Mouse (Mus musculus): ENCODE results near the gene Ankrd36. TPM values are rescaled to one million over a fixed set of nuclear protein-coding genes. Genes with fewer than 3 reads are reported as not detected.
"Not testable (repeated sequence)": the region's sequence is repeated elsewhere in the genome, so short reads cannot be mapped to it uniquely, and the experiment has no call there.

Gene Ankrd36
- polyA plus RNA-seq, 1 experiment from 2014 or later, result not detected

- no peak overlapping the region for H3K9ac ChIP-seq (ENCODE audit: low read depth, low read length)
- ATAC-seq, result no peak
- H3K27ac ChIP-seq (ENCODE audit: low read depth, low read length), result no peak overlapping the region
- H3K4me2 ChIP-seq (ENCODE audit: low read length), result no peak overlapping the region
- H3K4me1 ChIP-seq (ENCODE audit: control insufficient read depth, insufficient read depth, low read depth, low read length), result peaks cover 8% of the 10 kb centered on the region
- H3K36me3 ChIP-seq (ENCODE audit: control insufficient read depth, insufficient read depth, low read length), result no peaks in the 10 kb centered on the region; the same call in 1 of the 2 replicates
- H3K9me3 ChIP-seq (ENCODE audit: control insufficient read depth, low read length), result no peaks in the 10 kb centered on the region
- H3K4me3 ChIP-seq (ENCODE audit: low read length), result no peak overlapping the region
- H3K27me3 ChIP-seq (replicated peaks; ENCODE audit: control insufficient read depth, insufficient read depth, low read length), result no peaks in the 10 kb centered on the region
- 95% methylated on average over 1 of the region's 1 CpGs for WGBS
Measured at GRCm38 (mm10) chr11:5543281-5543680, 26.2 kb upstream of the Ankrd36 start.

- not testable (repeated sequence) for H3K4me2 ChIP-seq (ENCODE audit: low read length); H3K36me3 ChIP-seq (ENCODE audit: control insufficient read depth, insufficient read depth, low read length); ATAC-seq; H3K4me1 ChIP-seq (ENCODE audit: control insufficient read depth, insufficient read depth, low read depth, low read length); H3K27ac ChIP-seq (ENCODE audit: low read depth, low read length); H3K9ac ChIP-seq (ENCODE audit: low read depth, low read length); H3K9me3 ChIP-seq (ENCODE audit: control insufficient read depth, low read length); H3K4me3 ChIP-seq (ENCODE audit: low read length); H3K27me3 ChIP-seq (replicated peaks; ENCODE audit: control insufficient read depth, insufficient read depth, low read length)
- 100% methylated on average over 1 of the region's 1 CpGs for WGBS
Measured at GRCm38 (mm10) chr11:5544709-5545108, 24.8 kb upstream of the Ankrd36 start.

- 76% methylated on average over 4 of the region's 4 CpGs for WGBS
- ATAC-seq, result no peak
- Histone ChIP-seq H3K27me3 (replicated peaks; ENCODE audit: control insufficient read depth, insufficient read depth, low read length) (no peaks in the 10 kb centered on the region), H3K4me1 (ENCODE audit: control insufficient read depth, insufficient read depth, low read depth, low read length) (peaks cover 5% of the 10 kb centered on the region), H3K27ac (ENCODE audit: low read depth, low read length) (no peak overlapping the region), H3K36me3 (ENCODE audit: control insufficient read depth, insufficient read depth, low read length) (no peaks in the 10 kb centered on the region), H3K4me3 (ENCODE audit: low read length) (no peak overlapping the region), H3K4me2 (ENCODE audit: low read length) (no peak overlapping the region), H3K9ac (ENCODE audit: low read depth, low read length) (no peak overlapping the region), H3K9me3 (ENCODE audit: control insufficient read depth, low read length) (no peaks in the 10 kb centered on the region)
Measured at GRCm38 (mm10) chr11:5545457-5545856, 24.0 kb upstream of the Ankrd36 start.

- no peaks in the 10 kb centered on the region for H3K9me3 ChIP-seq (ENCODE audit: control insufficient read depth, low read length)
- no peak overlapping the region for H3K4me3 ChIP-seq (ENCODE audit: low read length)
- H3K27ac ChIP-seq (ENCODE audit: low read depth, low read length), result no peak overlapping the region
- no peak overlapping the region for H3K4me2 ChIP-seq (ENCODE audit: low read length)
- H3K27me3 ChIP-seq (replicated peaks; ENCODE audit: control insufficient read depth, insufficient read depth, low read length), result no peaks in the 10 kb centered on the region
- no peaks in the 10 kb centered on the region for H3K4me1 ChIP-seq (ENCODE audit: control insufficient read depth, insufficient read depth, low read depth, low read length)
- ATAC-seq, result no peak
- 87% methylated on average over 3 of the region's 3 CpGs for WGBS
- H3K36me3 ChIP-seq (ENCODE audit: control insufficient read depth, insufficient read depth, low read length), result no peaks in the 10 kb centered on the region
- no peak overlapping the region for H3K9ac ChIP-seq (ENCODE audit: low read depth, low read length)
Measured at GRCm38 (mm10) chr11:5546693-5547092, 22.8 kb upstream of the Ankrd36 start.

- no peak overlapping the region for H3K9ac ChIP-seq (ENCODE audit: low read depth, low read length)
- no peaks in the 10 kb centered on the region for H3K9me3 ChIP-seq (ENCODE audit: control insufficient read depth, low read length)
- H3K4me1 ChIP-seq (ENCODE audit: control insufficient read depth, insufficient read depth, low read depth, low read length), result no peaks in the 10 kb centered on the region
- no peak overlapping the region for H3K27ac ChIP-seq (ENCODE audit: low read depth, low read length)
- H3K36me3 ChIP-seq (ENCODE audit: control insufficient read depth, insufficient read depth, low read length), result no peaks in the 10 kb centered on the region
- 89% methylated on average over 5 of the region's 5 CpGs for WGBS
- no peak for ATAC-seq
- H3K4me3 ChIP-seq (ENCODE audit: low read length), result no peak overlapping the region
- no peaks in the 10 kb centered on the region for H3K27me3 ChIP-seq (replicated peaks; ENCODE audit: control insufficient read depth, insufficient read depth, low read length)
- no peak overlapping the region for H3K4me2 ChIP-seq (ENCODE audit: low read length)
Measured at GRCm38 (mm10) chr11:5551430-5551829, 18.1 kb upstream of the Ankrd36 start.

GRCm38 (mm10) chr11:5551931-5552330, 17.6 kb upstream of the Ankrd36 start:
- Histone ChIP-seq H3K9ac (ENCODE audit: low read depth, low read length) (no peak overlapping the region), H3K36me3 (ENCODE audit: control insufficient read depth, insufficient read depth, low read length) (no peaks in the 10 kb centered on the region), H3K4me2 (ENCODE audit: low read length) (no peak overlapping the region), H3K9me3 (ENCODE audit: control insufficient read depth, low read length) (no peaks in the 10 kb centered on the region), H3K27ac (ENCODE audit: low read depth, low read length) (no peak overlapping the region), H3K4me3 (ENCODE audit: low read length) (no peak overlapping the region), H3K4me1 (ENCODE audit: control insufficient read depth, insufficient read depth, low read depth, low read length) (no peaks in the 10 kb centered on the region), H3K27me3 (replicated peaks; ENCODE audit: control insufficient read depth, insufficient read depth, low read length) (no peaks in the 10 kb centered on the region)
- no peak for ATAC-seq
- 78% methylated on average over 1 of the region's 1 CpGs for WGBS

- no peaks in the 10 kb centered on the region for H3K36me3 ChIP-seq (ENCODE audit: control insufficient read depth, insufficient read depth, low read length)
- H3K4me1 ChIP-seq (ENCODE audit: control insufficient read depth, insufficient read depth, low read depth, low read length), result no peaks in the 10 kb centered on the region
- no peak overlapping the region for H3K27ac ChIP-seq (ENCODE audit: low read depth, low read length)
- H3K9ac ChIP-seq (ENCODE audit: low read depth, low read length), result no peak overlapping the region
- no peaks in the 10 kb centered on the region for H3K9me3 ChIP-seq (ENCODE audit: control insufficient read depth, low read length)
- no peak overlapping the region for H3K4me3 ChIP-seq (ENCODE audit: low read length)
- 79% methylated on average over 3 of the region's 3 CpGs for WGBS
- no peak for ATAC-seq
- H3K27me3 ChIP-seq (replicated peaks; ENCODE audit: control insufficient read depth, insufficient read depth, low read length), result no peaks in the 10 kb centered on the region
- no peak overlapping the region for H3K4me2 ChIP-seq (ENCODE audit: low read length)
Measured at GRCm38 (mm10) chr11:5560273-5560672, 9.2 kb upstream of the Ankrd36 start.

- Histone ChIP-seq H3K9ac (ENCODE audit: low read depth, low read length) (no peak overlapping the region), H3K36me3 (ENCODE audit: control insufficient read depth, insufficient read depth, low read length) (no peaks in the 10 kb centered on the region), H3K4me1 (ENCODE audit: control insufficient read depth, insufficient read depth, low read depth, low read length) (no peaks in the 10 kb centered on the region), H3K27me3 (replicated peaks; ENCODE audit: control insufficient read depth, insufficient read depth, low read length) (no peaks in the 10 kb centered on the region), H3K4me2 (ENCODE audit: low read length) (no peak overlapping the region), H3K4me3 (ENCODE audit: low read length) (no peak overlapping the region), H3K27ac (ENCODE audit: low read depth, low read length) (no peak overlapping the region), H3K9me3 (ENCODE audit: control insufficient read depth, low read length) (no peaks in the 10 kb centered on the region)
- peak; percentile 45; the same call in 1 of the 2 replicates for ATAC-seq
- WGBS, result 28% methylated on average over 9 of the region's 9 CpGs
Measured at GRCm38 (mm10) chr11:5562625-5563268, 6.7 kb upstream of the Ankrd36 start.

- ATAC-seq, result no peak
- no peak overlapping the region for H3K9ac ChIP-seq (ENCODE audit: low read depth, low read length)
- no peaks in the 10 kb centered on the region for H3K36me3 ChIP-seq (ENCODE audit: control insufficient read depth, insufficient read depth, low read length)
- H3K27me3 ChIP-seq (replicated peaks; ENCODE audit: control insufficient read depth, insufficient read depth, low read length), result no peaks in the 10 kb centered on the region
- H3K27ac ChIP-seq (ENCODE audit: low read depth, low read length), result no peak overlapping the region
- no peaks in the 10 kb centered on the region for H3K9me3 ChIP-seq (ENCODE audit: control insufficient read depth, low read length)
- no peak overlapping the region for H3K4me3 ChIP-seq (ENCODE audit: low read length)
- H3K4me1 ChIP-seq (ENCODE audit: control insufficient read depth, insufficient read depth, low read depth, low read length), result no peaks in the 10 kb centered on the region
- H3K4me2 ChIP-seq (ENCODE audit: low read length), result no peak overlapping the region
- WGBS, result 62% methylated on average over 6 of the region's 6 CpGs
Measured at GRCm38 (mm10) chr11:5563898-5564297, 5.6 kb upstream of the Ankrd36 start.

GRCm38 (mm10) chr11:5565596-5565995, 3.9 kb upstream of the Ankrd36 start:
- WGBS, result 80% methylated on average over 3 of the region's 3 CpGs
- ATAC-seq, result no peak

More at GRCm38 (mm10) chr11:5565596-5565995, 3.9 kb upstream of the Ankrd36 start:
- no peak overlapping the region for H3K4me3 ChIP-seq (ENCODE audit: low read length)
- no peaks in the 10 kb centered on the region for H3K9me3 ChIP-seq (ENCODE audit: control insufficient read depth, low read length)
- H3K9ac ChIP-seq (ENCODE audit: low read depth, low read length), result no peak overlapping the region
- H3K4me2 ChIP-seq (ENCODE audit: low read length), result no peak overlapping the region
- no peaks in the 10 kb centered on the region for H3K27me3 ChIP-seq (replicated peaks; ENCODE audit: control insufficient read depth, insufficient read depth, low read length)
- H3K36me3 ChIP-seq (ENCODE audit: control insufficient read depth, insufficient read depth, low read length), result no peaks in the 10 kb centered on the region
- no peak overlapping the region for H3K27ac ChIP-seq (ENCODE audit: low read depth, low read length)
- H3K4me1 ChIP-seq (ENCODE audit: control insufficient read depth, insufficient read depth, low read depth, low read length), result no peaks in the 10 kb centered on the region

Measured in hindbrain, embryonic 16.5 days (tissue).